Mouse (Mus musculus) cerebellum, postnatal 14 days (tissue): Measurements from ENCODE around the gene Lmf2.
A peak's percentile ranks its signal among the peaks of the same experiment; 100 is the strongest.

Experiments
- DNase-seq, 2 experiments: peaks; one replicate each; pipeline ENCODE4 v3.0.0; 2021; ENCODE audit warnings: mixed read lengths in 2 of 2

The Lmf2 gene

DNA sequence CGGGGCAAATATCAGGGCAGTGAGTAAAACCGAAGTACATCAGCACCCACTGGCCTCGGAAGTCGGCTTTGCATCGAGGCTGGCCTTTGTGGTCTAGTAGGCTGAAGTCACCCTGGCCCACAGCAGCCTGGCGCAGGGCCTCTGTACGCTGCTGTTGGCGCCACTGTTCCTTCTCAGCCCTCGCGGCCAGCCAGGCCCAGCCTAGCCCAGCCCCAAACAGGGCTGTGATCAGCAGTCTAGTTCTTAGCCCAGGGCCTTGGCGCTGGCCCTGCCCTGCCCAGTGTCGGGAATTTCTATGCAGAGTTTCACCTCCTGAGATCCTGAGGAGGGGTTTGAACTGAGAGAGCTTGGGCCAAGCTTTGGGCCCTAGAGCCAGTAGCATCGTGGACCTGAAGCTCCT lies 16.6 kb upstream of the Lmf2 start:
- peak in 1 of 2 experiments; percentile 19 for DNase-seq

DNA sequence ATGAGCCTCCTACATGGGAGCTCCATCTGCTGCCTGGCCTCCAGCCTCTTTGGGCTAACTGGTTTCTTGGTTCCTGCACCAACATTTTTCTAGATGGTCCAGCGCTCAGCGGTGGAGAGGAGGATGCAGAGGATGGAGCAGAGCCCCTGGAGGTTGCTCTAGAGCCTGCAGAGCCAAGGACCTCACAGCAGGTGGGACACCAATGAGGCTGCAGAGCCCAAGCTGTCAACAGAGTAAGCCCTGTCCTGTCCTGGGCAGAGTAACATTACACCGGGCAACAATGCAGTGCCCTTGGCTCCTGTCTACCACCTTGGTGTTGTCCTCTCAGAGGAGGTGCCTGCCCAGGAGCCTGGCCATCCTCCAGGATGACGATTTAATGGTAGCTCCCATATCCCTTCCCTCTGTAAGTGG lies 9.7 kb upstream of the Lmf2 start:
- DNase-seq, result peak; percentile 95 to 97

DNA sequence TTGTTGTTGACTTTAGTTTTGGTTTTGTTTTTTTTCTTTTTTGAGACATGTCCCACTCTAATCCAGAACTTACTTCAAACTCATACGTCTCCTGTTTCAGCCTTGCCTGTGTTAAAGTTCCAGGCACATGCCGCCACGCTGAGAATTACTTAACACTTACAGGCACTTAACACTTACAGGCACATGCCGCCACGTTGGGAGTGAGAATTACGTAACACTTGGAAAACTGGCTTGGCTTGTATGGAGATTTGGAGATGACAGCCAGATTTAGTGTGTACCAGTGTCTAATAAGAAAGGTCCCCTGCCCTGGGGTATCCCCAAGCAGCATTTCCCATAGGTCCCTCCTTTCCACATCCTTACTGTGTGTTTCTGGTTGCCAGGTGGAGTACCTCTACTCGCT lies 7.6 kb upstream of the Lmf2 start:
- DNase-seq, result no peak

DNA sequence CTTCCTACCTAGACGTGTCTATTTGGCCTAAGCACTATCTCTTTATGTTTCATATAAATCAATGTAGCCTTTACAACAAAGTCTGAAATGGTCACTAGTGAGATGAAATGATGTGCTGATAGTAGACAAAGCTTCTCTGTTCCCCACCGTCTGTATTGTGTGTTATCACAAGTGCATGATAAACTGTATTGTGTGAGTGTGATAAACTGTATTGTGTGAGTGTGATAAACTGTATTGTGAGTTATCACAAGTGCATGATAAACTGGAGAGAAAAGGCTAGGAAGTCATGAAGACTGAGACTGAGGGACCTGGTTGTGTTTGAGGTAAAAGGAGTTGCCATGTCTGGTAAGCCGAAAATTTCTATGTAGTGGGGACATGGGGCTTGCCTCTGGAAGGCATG lies 3.3 kb upstream of the Lmf2 start:
- DNase-seq, result no peak

DNA sequence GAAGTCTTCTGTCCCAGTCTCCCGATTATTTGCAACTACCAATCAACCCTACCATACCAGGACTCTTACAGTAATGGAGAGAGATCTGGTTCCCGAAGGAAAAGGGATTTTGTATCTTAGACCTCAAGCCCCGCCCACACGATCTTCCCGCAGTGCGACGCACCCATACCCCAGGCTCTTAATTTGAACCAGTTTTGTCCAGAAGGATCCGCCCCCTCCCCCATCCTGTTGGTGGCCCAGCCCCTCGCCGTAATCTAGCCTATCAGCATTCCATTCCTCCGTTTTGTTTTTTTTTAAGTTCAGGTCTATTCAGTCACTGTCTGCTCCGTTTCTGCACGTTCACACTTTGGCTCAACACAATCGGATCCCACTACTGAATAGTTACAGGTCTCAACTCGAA lies 913 bp upstream of the Lmf2 start:
- peak; percentile 74 to 88 for DNase-seq

DNA sequence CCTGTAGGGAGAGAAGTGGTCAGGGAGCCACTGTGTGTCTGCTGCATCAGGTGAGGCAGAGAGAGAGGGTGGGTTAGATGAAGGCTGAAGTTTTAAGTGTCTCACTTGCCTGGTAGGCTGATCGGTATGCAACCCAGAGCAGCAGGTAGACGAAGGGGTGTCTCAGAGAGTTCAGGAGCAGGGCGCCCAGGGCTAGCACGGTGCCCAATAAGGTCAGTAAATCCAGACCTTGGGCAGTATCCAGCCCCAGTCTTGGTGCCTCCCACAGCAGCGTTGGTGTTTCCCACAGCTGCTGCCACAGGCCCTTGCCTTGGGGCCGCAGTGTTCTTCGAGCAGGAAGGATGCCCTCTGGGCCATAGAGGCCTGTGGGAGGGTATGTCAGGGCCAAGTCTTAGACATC lies 1.0 kb downstream of the Lmf2 start:
- peak in 1 of 2 experiments; percentile 27 for DNase-seq

DNA sequence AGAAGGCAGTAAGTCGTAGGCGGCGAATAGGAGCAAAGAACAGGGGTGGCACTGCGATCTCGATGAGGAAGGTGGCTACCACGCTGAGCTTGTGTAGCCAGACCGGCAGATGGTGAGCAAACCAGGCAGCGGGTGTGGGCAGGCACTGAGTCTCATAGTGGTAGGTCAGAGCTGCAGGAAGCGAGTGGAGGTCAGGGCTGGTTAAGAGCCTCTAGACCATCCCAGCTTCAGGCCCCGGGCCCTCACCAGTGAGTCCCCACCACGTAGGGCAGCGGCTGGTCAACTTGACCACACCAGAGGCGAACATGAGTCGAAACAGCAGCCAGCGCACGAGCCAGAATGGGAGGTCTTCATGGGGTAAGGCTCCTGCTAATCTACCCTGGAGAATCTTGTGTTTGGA lies 1.6 kb downstream of the Lmf2 start:
- DNase-seq, result no peak

DNA sequence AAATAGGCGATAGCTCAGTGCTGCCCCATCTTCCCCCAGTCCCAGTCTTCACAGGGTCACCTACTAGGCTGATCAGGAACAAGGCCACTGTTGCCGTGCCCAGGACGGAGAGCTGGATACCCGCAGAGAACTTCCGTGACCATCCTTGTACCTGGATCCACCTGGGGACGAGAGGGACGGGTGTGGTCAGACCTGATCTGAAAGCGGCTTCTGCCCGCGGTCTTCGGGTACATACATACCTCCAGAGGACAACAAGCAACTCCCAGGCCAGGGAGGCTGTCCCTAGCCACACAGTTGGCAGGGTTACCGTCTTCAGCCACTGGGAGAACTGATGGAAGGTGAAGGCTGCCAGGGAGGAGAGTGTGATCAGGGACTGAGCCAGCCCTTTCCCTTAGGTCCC lies 2.7 kb downstream of the Lmf2 start:
- no peak for DNase-seq

DNA sequence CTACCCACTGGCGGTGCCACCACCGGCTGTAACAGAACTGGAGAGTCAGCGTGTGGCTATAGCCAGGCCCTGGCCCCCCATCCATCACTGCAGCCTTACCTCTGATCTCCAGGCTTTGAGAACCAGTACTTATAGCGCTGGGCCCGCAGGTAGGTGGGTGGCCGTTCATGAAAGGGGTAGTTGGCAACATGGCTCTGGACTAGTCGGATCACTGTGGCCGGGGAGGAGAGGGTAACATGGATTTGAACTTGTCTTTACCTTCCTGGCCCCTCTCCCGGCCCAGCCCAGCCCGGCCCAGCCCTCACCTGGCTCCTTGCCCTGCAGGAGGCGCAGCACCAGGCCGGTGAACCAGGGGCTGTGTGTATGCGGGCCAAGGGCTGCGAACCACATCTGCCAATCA lies 3.4 kb downstream of the Lmf2 start:
- no peak for DNase-seq

DNA sequence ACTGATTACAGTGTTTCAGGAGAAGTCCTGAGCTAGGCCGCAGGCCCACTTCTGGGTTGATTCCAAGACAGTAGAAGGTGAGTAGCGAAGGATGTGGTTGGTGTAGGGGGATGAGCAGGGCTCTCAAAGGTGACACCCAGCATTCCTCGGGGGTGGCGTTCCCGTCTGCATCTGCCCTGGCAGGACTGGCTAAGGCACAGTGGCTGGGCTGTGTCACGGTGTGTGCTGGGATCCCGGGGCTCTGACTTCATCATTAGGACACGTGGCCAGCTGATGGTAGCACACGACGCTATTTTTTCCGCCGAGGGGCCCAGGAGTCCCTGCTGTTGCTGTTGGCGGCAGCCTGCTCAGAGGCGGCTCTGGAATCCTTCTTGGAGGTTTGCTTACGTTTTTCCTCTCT lies 4.2 kb downstream of the Lmf2 start:
- no peak for DNase-seq

DNA sequence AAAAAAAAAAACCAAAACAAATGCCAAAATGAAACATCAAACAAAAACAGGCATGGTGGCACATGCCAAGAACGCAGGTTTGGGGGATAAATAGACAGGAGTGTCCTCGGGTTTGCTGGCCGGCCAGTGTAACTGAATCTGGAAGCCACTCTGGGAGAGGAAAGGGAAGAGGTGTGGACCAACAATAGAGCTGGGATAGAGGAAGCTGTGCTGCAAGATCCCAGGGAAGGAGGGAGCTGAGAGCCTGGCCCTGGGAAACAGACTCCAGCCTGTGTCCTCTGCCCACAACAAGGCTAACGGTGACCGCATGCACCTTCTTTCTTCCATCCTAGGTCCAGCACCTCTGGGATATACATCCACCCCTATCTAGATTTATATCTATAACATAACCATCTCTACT lies 5.0 kb downstream of the Lmf2 start:
- no peak for DNase-seq

DNA sequence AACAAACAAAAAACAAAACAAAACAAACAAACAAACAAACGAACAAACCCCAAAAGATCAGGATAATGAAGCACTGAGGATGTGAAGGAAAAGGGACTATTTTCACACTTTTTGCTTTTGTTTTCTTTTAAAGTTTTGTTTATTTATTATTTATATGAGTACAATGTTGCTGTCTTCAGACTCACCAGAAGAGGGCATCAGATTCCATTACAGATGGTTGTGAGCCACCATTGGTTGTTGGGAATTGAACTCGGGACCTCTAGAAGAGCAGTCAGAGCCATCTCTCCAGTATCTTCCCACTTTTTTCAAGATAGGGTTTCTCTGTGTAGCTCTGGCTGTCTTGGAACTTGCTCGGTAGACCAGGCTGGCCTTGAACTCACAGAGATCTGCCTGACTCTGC lies 12.1 kb downstream of the Lmf2 start:
- DNase-seq, result no peak

DNA sequence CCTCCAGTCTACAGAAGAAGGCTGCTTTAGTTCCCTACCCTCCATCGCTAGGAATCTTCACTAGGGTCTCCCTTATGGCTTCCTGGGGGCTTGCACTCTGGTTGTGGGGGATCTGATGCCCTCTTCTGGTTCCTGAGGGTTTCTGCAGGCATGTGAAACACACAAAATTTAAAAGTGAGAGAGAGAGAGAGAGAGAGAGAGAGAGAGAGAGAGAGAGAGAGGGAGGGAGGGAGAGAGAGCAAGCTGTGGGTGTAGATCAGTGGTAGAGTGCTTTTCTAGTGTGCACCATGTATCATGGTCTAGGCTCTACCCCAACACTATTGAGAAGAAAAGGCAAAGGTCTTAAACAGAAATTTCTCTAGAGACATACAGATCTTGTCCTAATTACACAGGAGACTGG lies 13.8 kb downstream of the Lmf2 start:
- DNase-seq, result no peak

DNA sequence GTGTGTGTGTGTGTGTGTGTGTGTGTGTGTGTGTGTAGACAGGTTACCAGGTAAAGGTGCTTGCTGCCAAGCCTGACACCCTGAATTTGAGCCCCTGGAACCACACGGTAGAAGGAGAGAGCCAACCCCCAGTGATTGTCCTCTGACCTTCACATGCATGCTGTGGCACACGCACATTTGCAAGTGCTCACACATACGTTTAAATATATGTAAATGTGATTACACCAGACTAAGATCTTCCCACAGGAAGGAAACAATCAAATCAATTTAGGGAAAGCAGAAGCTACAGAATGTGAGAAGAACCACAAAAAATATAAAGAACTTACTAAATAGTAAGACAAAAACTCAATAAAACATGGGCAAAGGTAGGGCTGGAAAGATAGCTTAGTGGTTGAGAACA lies 15.3 kb downstream of the Lmf2 start:
- DNase-seq, result no peak

DNA sequence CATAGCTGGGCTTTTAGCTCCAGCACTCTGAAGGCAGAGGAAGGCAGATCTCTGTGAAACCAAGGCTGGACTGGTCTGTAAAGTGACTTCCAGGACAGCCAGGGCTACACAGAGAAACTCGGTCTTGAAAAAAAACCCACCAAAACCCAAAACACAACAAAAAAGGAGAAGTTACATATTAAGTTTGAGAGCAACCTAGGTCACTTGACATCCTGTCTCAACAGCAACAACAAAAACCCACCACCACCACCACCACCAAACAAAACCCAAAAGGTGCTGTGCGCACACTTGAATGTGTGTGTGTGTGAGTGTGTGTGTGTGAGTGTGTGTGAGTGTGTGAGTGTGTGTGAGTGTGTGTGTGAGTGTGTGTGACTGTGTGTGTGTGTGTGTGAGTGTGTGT lies 15.8 kb downstream of the Lmf2 start:
- DNase-seq, result no peak

DNA sequence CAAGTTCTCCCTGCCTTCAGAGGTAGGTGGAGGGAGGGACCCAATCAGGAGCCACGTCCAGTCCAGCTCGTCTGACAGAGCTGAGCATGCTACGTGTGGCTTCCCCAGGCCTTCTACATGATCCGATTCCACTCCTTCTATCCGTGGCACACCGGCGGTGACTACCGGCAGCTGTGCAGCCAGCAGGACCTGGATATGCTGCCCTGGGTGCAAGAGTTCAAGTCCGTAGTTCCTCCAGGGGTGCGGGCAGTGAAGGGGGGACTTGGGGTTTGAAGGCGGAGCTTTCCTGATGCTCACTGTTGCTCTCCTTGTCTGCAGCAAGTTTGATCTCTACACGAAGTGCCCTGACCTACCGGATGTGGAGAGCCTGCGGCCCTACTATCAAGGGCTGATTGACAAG lies 19.0 kb downstream of the Lmf2 start:
- no peak for DNase-seq

DNA sequence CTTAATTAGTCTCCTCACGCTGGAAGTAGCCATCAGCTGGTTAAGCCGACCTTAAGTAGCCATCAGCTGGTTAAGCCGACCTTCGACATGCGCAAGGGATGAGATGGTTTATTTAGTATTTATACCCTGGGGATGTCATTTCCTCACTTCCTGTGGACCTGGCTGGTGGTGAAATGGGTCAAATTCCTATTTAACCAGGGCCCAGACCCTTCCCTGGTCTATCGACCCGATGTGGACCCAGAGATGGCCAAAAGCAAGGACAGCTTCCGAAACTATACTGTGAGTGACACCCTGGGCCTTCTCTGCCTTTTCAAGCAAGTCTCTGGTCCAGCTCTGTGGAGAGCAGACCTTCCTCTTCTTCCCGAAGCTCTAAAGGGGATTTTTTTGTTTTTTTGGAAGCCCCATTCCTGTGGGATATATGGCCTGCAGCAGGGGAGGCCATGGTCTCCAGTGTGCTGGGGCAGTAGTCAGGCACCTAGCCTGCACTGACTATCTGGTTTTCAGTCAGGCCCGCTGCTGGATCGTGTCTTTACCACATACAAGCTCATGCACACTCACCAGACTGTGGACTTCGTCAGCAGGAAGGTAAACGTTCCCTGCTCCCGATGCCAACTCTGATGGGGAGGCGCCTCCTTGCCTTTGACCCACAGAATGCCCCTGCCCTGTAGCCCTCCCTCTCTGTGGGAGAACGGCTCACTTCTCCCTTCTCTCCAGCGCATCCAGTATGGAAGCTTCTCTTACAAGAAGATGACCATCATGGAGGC lies 20.5 kb downstream of the Lmf2 start:
- DNase-seq, result no peak

DNA sequence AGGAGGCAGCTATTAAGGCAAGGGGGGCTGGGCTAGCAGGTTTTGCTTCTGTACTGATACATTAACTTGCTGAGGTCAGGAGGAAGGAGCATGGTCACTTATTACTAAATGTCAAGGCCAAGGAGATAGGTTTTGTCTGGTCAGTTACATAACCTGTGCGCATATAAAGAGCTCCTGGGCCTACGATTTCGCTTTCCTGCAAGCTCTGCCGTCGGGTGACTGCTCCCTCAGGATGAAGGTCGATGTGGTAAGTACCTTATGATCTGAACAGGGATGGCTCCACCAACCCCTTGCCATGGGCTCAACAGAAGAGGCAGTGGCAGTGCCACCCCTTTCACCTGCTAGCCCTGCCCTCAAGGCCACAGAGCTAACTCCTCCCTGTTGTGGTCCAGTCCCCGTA lies 21.2 kb downstream of the Lmf2 start, which contains the start of gene Miox:
TSS of gene Miox (plus strand) at position 128 of the 400 bp plus-strand sequence.
- DNase-seq, result no peak

DNA sequence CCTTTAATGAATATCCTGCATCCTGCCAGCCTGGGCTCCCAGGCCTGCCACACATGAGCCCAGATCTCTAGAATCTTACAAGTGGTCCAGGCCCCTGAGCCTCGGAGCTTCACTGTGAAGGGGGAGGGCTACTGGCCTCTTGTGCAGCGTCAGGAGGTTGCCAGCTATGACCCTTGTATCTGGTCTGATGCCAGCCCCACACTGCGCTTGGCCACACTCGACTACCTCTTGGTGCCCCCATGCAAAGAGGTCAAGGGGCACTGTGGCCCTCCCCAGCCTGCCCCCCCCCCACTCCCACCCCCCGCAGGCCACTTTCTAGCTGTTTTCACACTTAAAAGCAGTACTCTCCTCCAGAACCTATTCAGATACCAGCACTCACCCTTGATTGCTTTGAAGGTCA lies 29.0 kb downstream of the Lmf2 start:
- no peak for DNase-seq

DNA sequence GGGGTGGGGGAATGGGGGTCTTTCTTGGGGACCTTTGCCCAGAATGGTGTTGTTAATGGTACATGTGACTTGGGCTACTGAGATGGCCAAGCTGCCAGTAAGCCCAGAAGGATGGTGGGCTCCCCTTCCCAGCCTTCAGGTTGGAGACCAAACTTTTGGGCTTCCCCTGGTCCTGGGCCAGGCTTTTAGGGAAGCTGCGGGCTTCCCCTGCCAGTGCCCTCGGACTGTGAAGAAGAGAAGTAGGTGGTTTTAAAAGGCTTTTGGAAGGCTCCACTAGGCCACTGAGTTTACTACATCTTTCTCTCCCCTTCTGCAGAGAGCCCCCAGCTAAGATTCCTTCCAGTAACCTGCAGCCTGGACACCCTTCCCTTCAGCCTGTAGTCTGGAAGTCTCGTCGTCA lies 31.8 kb downstream of the Lmf2 start:
- DNase-seq, result no peak

DNA sequence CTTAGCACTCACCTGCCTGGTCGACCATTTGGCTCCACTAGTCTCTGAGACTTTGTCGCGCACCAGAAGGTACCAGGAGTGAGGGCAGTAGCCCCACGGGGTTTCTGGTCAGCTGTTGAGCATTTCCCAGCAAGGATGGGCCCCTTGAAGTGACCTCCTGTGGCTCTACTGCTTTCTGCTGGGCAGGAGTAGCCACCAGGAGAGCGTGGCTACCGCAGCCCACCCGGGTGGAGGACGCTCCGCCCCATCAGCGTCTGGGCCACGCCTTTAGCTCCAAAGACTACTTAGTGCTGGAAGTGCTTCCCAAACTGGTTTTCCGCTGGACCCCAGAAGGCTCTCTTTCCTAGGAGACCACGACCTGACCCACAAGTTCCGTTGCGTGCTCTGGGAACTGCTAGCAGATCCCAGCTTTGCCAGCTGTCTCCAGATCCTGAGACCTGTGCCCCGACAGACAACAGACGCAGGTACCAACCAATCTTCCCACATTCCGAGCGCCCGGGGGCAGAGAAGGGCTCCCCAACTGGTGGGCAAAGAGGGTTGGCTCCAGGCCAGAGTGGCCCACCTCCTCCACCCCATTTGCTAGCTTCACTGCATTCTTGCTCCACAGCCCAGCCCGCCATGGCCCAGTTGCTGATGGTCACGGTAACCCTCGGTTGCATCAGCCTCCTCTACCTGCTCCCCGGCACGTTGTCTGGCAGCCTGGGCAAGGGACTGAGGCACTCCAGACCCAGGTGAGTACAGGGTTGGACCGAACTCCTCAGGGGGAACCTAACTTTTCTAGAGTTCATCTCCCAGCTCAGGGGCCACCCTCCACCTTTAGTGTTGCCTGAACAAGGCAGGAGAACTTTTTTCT lies 32.6 kb downstream of the Lmf2 start, which contains the start of gene Adm2:
TSS of gene Adm2 (plus strand) at position 51 of the 853 bp plus-strand sequence.
- no peak for DNase-seq

DNA sequence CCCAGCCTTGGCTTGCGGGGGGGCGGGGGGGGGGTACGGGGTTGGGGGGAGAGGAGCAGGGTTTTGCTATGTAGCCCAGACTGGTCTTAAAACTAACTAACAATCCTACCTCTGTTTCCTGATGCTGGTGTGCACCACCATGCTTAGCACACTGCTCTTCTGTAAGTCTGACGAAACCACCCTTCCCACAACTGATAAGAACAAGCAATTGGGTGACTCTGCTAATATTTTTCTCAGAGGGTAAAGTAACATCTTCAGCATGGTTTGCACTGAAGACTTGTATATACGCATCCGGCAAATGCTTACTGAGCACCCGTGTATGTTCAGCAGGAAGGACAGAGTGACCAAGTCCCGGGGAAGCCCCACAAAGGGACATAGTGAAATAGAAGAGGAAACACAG lies 34.2 kb downstream of the Lmf2 start:
- no peak for DNase-seq

DNA sequence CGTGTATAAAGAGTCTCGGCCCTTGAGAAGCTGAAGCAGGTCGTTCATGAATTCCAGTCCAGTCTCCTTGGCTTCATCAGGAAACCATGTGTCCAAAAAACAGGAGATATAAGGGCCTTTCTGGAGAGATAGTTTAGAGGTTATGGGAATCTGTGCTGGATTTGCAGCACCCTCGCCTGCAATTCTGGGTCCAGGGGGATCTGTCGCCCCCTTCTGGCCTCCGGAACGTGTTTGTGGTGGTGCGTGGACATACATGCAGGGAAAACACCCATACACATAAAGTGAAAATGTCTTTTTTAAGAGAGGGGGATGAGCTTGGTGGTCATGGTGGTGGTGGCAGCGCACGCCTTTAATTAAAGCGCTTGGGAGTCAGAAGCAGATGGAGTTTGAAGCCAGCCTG lies 39.3 kb downstream of the Lmf2 start:
- peak; percentile 44 to 51 for DNase-seq

DNA sequence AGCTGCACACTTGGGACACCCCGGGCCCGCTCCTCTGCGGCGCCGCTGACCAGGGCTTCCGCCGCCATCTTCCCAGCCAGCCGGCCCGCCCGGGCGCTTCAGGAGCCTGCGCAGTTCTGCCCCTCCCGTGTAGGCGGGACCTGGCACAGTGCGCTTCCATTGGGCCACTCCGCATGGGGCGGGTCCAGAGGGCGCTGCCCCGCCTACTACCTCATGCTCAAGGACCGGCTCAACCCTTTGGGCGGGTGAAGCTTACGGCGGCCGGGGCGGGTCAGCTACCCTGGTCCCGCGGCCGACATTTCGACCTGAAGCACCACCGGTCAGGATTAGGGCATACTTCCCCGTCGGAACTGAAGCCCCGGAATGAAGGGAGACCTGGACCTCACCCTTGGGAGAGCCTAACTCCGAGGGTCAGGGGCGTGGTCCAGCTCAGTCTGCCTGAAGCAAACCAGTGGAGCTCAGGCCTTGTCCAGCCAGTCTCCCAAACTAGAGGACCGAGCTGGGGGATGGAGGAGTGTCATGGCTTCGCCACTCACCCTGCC lies 40.2 kb downstream of the Lmf2 start, which contains the start of gene Sbf1:
TSS of gene Sbf1 (minus strand) at position 122 of the 542 bp plus-strand sequence.
- peak; percentile 98 for DNase-seq
